Mouse (Mus musculus) testis, adult 2 months (tissue): ENCODE data around the gene Rmnd5b. TPM values are rescaled to one million over a fixed set of nuclear protein-coding genes. Genes with fewer than 3 reads are reported as not detected.
A peak's percentile ranks its signal among the peaks of the same experiment; 100 is the strongest.

ENCODE experiments used
- H3K27ac ChIP-seq: fragments of 200-500 bp; 2 replicates; pipeline ENCODE4 v1.5.1; 2012; ENCODE audit warnings: low read depth, low read length; ENCODE audit not compliant: control insufficient read depth, insufficient read depth
- H3K27me3 ChIP-seq: fragments of 200-500 bp; 2 replicates; pipeline ENCODE4 v1.6.1; 2012; ENCODE audit warnings: mild to moderate bottlenecking, low read length, moderate library complexity; ENCODE audit not compliant: control insufficient read depth, insufficient read depth
- H3K36me3 ChIP-seq: fragments of 200-500 bp; 2 replicates; pipeline ENCODE4 v1.6.1; 2012; ENCODE audit warnings: mild to moderate bottlenecking, low read length; ENCODE audit not compliant: control insufficient read depth, insufficient read depth
- H3K4me1 ChIP-seq: fragments of 200-500 bp; 2 replicates; pipeline ENCODE4 v1.6.1; 2012; ENCODE audit warnings: low read length; ENCODE audit not compliant: control insufficient read depth, insufficient read depth
- H3K4me3 ChIP-seq: fragments of 200-500 bp; 2 replicates; pipeline ENCODE4 v1.5.1; 2012; ENCODE audit warnings: low read depth, mild to moderate bottlenecking, low read length, moderate library complexity, mixed read lengths; ENCODE audit not compliant: control insufficient read depth
- CTCF ChIP-seq: fragments of 200-500 bp; IDR thresholded peaks from 2 replicates; pipeline ENCODE4 v1.5.1; 2012; ENCODE audit warnings: low read depth, mild to moderate bottlenecking, inconsistent platforms, low read length, moderate library complexity; ENCODE audit not compliant: control insufficient read depth, insufficient read depth, insufficient replicate concordance
- POLR2A ChIP-seq: fragments of 200-500 bp; IDR thresholded peaks from 2 replicates; pipeline ENCODE4 v1.6.1; 2012; ENCODE audit warnings: low read depth, mild to moderate bottlenecking, inconsistent platforms, low read length, moderate library complexity; ENCODE audit not compliant: control insufficient read depth
- polyA plus RNA-seq: library from polyadenylated mRNA; depleted of rRNA; stranded (reverse); fragments of >200 nt; gene quantifications from 2 replicates; pipeline ENCODE4 v1.2.3, GENCODE M21; 2012

Rmnd5b gene
- polyA plus RNA-seq, 1 experiment: 66.5 TPM

- H3K27ac ChIP-seq: no peak overlapping the region
- H3K36me3 ChIP-seq: no peaks in the 10 kb centered on the region
- TF ChIP-seq POLR2A (no peak), CTCF (no peak)
- no peaks in the 10 kb centered on the region for H3K27me3 ChIP-seq
- peaks cover 13% of the 10 kb centered on the region for H3K4me1 ChIP-seq
- H3K4me3 ChIP-seq: no peak overlapping the region
These were observed 19.2 kb upstream of the Rmnd5b start for GRCm38 (mm10) chr11:51654891-51655290.

GRCm38 (mm10) chr11:51653736-51654135 lies 18.0 kb upstream of the Rmnd5b start:
- H3K4me3 ChIP-seq: no peak overlapping the region
- H3K27me3 ChIP-seq: no peaks in the 10 kb centered on the region
- no peak for TF ChIP-seq CTCF
- no peak for TF ChIP-seq POLR2A
- no peaks in the 10 kb centered on the region for H3K36me3 ChIP-seq
- no peak overlapping the region for H3K27ac ChIP-seq
- H3K4me1 ChIP-seq: peaks cover 22% of the 10 kb centered on the region

DNA sequence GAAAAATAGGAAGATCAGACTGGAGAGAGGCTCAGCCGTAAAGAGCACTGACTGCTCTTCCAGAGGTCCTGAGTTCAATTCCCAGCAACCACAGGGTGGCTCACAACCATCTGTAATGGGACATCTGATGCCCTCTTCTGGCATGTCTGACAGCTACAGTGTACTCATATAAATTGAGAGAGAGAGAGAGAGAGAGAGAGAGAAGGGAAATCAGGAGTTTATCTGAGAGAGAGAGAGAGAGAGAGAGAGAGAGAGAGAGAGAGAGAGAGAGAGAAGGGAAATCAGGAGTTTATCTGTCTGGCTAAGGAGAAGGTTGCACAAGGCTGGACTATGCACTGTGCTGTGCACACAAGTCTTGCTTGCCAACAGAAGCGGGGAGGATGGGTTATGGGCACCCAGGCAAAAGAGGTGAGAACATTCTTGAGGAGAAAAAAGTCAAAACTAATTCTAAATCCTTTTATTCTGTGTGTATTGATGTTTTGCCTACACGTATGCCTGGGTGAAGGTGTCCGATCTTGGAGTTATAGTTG lies 17.3 kb upstream of the Rmnd5b start:
- Histone ChIP-seq H3K27me3 (no peaks in the 10 kb centered on the region), H3K4me3 (no peak overlapping the region), H3K27ac (no peak overlapping the region), H3K36me3 (no peaks in the 10 kb centered on the region), H3K4me1 (peaks cover 28% of the 10 kb centered on the region)
- TF ChIP-seq POLR2A: no peak
- TF ChIP-seq CTCF: no peak

DNA sequence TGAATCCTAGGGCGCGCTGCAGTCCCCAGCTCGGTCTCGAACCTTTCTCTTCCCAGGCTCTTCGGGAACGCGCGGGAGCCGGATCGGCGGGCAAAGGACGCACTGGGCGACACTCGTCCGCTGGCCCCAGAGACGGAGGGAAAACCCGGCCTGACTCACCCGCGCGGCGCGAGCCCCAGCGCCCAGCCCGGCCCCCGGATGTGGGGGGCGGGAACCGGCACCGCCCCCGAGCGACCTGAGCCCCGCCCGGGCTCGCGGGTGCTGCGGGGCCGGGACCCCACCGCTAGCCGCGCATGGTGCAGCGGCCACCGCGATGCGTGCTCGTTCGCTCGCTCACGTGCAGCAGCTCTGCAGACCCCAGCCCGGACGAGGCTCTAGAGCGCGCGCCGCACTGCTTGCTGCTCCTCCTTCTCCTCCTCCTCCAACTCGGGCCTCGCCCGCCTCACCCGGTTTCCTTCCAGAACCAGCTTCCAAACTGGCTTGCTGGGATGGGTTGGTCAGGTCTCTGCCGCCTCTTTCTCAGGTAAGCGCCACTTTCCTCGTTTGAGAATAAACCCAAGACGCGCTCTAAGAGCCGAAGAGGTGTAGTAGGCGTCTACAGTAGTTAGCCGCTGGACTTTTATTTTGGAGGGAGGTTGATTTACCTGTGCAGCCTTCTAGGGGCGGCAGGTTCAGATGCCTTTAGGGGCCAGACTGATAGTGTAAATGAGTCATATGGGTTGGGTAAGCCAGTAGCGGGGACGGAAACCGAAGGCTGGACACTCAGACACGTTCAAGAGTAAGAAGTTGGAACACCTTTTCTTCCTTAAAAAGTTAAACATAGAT lies 15.2 kb upstream of the Rmnd5b start, which contains the start of the genes N4bp3 and D930048N14Rik:
Gene N4bp3, minus strand, starts transcription at position 152 of the 825 bp plus-strand sequence.
Gene D930048N14Rik, plus strand, starts transcription at position 264 of the 825 bp plus-strand sequence.
- no peak for TF ChIP-seq CTCF
- no peak for TF ChIP-seq POLR2A

DNA sequence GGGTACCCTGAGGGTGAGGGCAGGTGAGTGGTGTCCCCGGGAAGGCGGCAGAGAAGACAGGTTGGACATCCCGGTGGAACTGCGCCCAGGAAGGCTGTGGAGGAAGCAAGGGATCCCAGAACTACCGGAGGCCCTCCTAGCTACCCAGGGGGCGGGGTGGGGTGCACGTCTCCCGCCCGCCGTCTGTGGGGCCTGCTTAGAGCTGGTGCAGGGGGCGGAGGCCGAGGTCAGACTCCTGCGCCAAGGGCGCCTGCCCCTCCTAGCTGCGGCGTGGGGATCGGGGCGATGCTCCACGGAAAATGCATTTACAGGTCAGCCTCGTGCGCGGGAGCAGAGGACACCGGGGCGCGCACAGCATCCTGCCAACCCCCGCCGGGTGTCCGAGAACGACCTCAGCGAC lies 14.6 kb upstream of the Rmnd5b start:
- TF ChIP-seq CTCF (no peak), POLR2A (no peak)
- no peaks in the 10 kb centered on the region for H3K27me3 ChIP-seq
- H3K27ac ChIP-seq: peak overlapping the region; percentile 46
- H3K36me3 ChIP-seq: no peaks in the 10 kb centered on the region
- H3K4me3 ChIP-seq: peak overlapping the region; percentile 89
- peaks cover 32% of the 10 kb centered on the region for H3K4me1 ChIP-seq

More for the DNA sequence above, 15.2 kb upstream of the Rmnd5b start, which contains the start of the genes N4bp3 and D930048N14Rik:
- Histone ChIP-seq H3K27ac (peak within 1 kb of the TSS; percentile 46), H3K4me1 (peaks cover 32% of the 10 kb centered on the region), H3K27me3 (no peaks in the 10 kb centered on the region), H3K36me3 (no peaks in the 10 kb centered on the region), H3K4me3 (peak within 1 kb of the TSS; percentile 89)

- peak overlapping the region; percentile 46; the same call in 1 of the 2 replicates for H3K27ac ChIP-seq
- H3K4me1 ChIP-seq: peaks cover 32% of the 10 kb centered on the region
These were observed 14.1 kb upstream of the Rmnd5b start for GRCm38 (mm10) chr11:51649889-51650199.

GRCm38 (mm10) chr11:51649111-51649888 lies 13.6 kb upstream of the Rmnd5b start:
- peaks cover 32% of the 10 kb centered on the region for H3K4me1 ChIP-seq
- no peaks in the 10 kb centered on the region for H3K36me3 ChIP-seq
- peak overlapping the region; percentile 89 for H3K4me3 ChIP-seq
- H3K27me3 ChIP-seq: no peaks in the 10 kb centered on the region
- TF ChIP-seq POLR2A: no peak
- TF ChIP-seq CTCF: no peak
- peak overlapping the region; percentile 47 for H3K27ac ChIP-seq

More at GRCm38 (mm10) chr11:51649889-51650199, 14.1 kb upstream of the Rmnd5b start:
- H3K27me3 ChIP-seq: no peaks in the 10 kb centered on the region
- TF ChIP-seq CTCF (no peak), POLR2A (no peak)
- peak overlapping the region; percentile 89 for H3K4me3 ChIP-seq
- no peaks in the 10 kb centered on the region for H3K36me3 ChIP-seq
